ENCODE assay signal across 8 mouse cellular contexts in the genomic region with DNA sequence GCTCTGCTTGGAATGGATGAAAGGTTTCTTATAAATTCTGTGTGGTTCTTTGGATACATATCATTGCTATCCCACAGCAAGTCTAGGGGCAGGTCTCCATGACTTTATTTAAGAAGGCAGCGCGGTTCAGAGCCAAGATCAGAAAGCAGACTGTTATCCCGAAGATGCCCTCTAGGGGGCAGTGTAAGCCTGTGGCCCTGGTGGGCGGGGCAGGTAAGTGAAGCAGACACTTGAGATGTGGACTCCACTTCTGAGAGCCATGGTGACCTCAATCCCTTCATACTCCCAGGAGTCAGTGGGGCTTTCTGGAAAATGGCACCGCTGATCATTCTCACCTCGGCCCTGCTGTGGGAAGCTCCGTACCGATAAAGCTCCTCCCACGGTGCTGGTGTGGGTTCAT.
A peak's percentile ranks its signal among the peaks of the same experiment; 100 is the strongest.
DNase-seq lines count a peak whose midpoint lies in the region; ATAC-seq and TF ChIP-seq lines count a peak whose summit lies in the region.

No protein-coding gene starts in this region.

- 36% methylated on average over 9 of the region's 9 CpGs for WGBS in hindbrain, embryonic 11.5 days
- WGBS in hindbrain, embryonic 16.5 days, result 41% methylated on average over 9 of the region's 9 CpGs
- 36% methylated on average over 9 of the region's 9 CpGs for WGBS in lung, embryonic 16.5 days

- ATAC-seq in hindbrain, embryonic 11.5 days (ENCODE audit: low FRiP score), result no peak
- ATAC-seq in hindbrain, embryonic 16.5 days, result no peak
- peak; percentile 50 for ATAC-seq in inflammation-experienced regulatory T-cells, adult 6 months
- peak; percentile 23; the same call in 1 of the 2 replicates for ATAC-seq in lung, embryonic 16.5 days (ENCODE audit: low read depth)

- no peaks in the 10 kb centered on the region for H3K27me3 ChIP-seq in hindbrain, embryonic 11.5 days (ENCODE audit: control insufficient read depth, insufficient read depth, low read length)
- H3K27me3 ChIP-seq in hindbrain, embryonic 16.5 days (replicated peaks; ENCODE audit: control insufficient read depth, insufficient read depth, low read length), result no peaks in the 10 kb centered on the region
- H3K27me3 ChIP-seq in lung, embryonic 16.5 days (ENCODE audit: control insufficient read depth, insufficient read depth, low read depth, low read length), result no peaks in the 10 kb centered on the region

- no peak overlapping the region for H3K9ac ChIP-seq in hindbrain, embryonic 11.5 days (ENCODE audit: low read depth, low read length)
- H3K9ac ChIP-seq in hindbrain, embryonic 16.5 days (ENCODE audit: low read depth, low read length), result no peak overlapping the region
- H3K9ac ChIP-seq in ES-E14 (ENCODE audit: insufficient read depth, low read depth, low read length, poor library complexity, severe bottlenecking), result no peak overlapping the region
- no peak overlapping the region for H3K9ac ChIP-seq in lung, embryonic 16.5 days (ENCODE audit: low read length)

- no peaks in the 10 kb centered on the region for H3K9me3 ChIP-seq in hindbrain, embryonic 11.5 days (ENCODE audit: control insufficient read depth, low read length)
- no peaks in the 10 kb centered on the region for H3K9me3 ChIP-seq in hindbrain, embryonic 16.5 days (ENCODE audit: control insufficient read depth, low read length)
- H3K9me3 ChIP-seq in ES-E14 (ENCODE audit: control insufficient read depth, insufficient read depth, low read depth, low read length), result no peaks in the 10 kb centered on the region
- peaks cover 3% of the 10 kb centered on the region; the same call in 1 of the 2 replicates for H3K9me3 ChIP-seq in lung, embryonic 16.5 days (ENCODE audit: control insufficient read depth, low read length)

- in situ Hi-C loops in ES-E14 (cut with MboI; ENCODE audit: low sequenced_read_pairs in 2 of 2, unreplicated experiment in 2 of 2), result no loop called here

- no peak overlapping the region for H3K4me3 ChIP-seq in hindbrain, embryonic 11.5 days (ENCODE audit: low read depth, low read length)
- no peak overlapping the region for H3K4me3 ChIP-seq in hindbrain, embryonic 16.5 days (ENCODE audit: low read length)
- no peak overlapping the region for H3K4me3 ChIP-seq in ES-E14 (ENCODE audit: insufficient read depth in 1 of 2, low read depth in 1 of 2, low read length in 2 of 2, poor library complexity in 1 of 2, severe bottlenecking in 1 of 2)
- H3K4me3 ChIP-seq in lung, embryonic 16.5 days (ENCODE audit: low read length), result no peak overlapping the region

- DNase-seq in hindbrain, embryonic 11.5 days (ENCODE audit: low spot score), result peak; percentile 76
- DNase-seq in ES-E14 (ENCODE audit: low read depth, low spot score), result peak; percentile 83
- peak; percentile 32 for DNase-seq in embryo, embryonic 11.5 days (ENCODE audit: low read depth, low spot score)
- peak; percentile 18 for DNase-seq in spleen, postnatal 36 days (ENCODE audit: low spot score in 2 of 2)
- DNase-seq in adipocyte (ENCODE audit: low spot score), result no peak

- H3K4me2 ChIP-seq in hindbrain, embryonic 11.5 days (replicated peaks; ENCODE audit: low read depth, low read length), result no peak overlapping the region
- no peak overlapping the region for H3K4me2 ChIP-seq in hindbrain, embryonic 16.5 days (ENCODE audit: low read length)
- no peak overlapping the region for H3K4me2 ChIP-seq in lung, embryonic 16.5 days (ENCODE audit: low read depth, low read length)

- no peaks in the 10 kb centered on the region for H3K36me3 ChIP-seq in hindbrain, embryonic 11.5 days (ENCODE audit: control insufficient read depth, insufficient read depth, low read length)
- no peaks in the 10 kb centered on the region for H3K36me3 ChIP-seq in hindbrain, embryonic 16.5 days (ENCODE audit: control insufficient read depth, insufficient read depth, low read length)
- H3K36me3 ChIP-seq in ES-E14 (ENCODE audit: control insufficient read depth, insufficient read depth, low read length, poor library complexity, severe bottlenecking), result no peaks in the 10 kb centered on the region
- no peaks in the 10 kb centered on the region for H3K36me3 ChIP-seq in lung, embryonic 16.5 days (ENCODE audit: control insufficient read depth, insufficient read depth, low read length)

- H3K4me1 ChIP-seq in hindbrain, embryonic 11.5 days (replicated peaks; ENCODE audit: control insufficient read depth, insufficient read depth, low read length), result no peaks in the 10 kb centered on the region
- H3K4me1 ChIP-seq in hindbrain, embryonic 16.5 days (ENCODE audit: control insufficient read depth, insufficient read depth, low read depth, low read length), result no peaks in the 10 kb centered on the region
- H3K4me1 ChIP-seq in ES-E14 (ENCODE audit: control insufficient read depth in 2 of 2, insufficient read depth in 2 of 2, low read length in 2 of 2, poor library complexity in 1 of 2), result peaks cover 4 to 12% of the 10 kb centered on the region in 2 experiments; a peak in 3 of 4 replicates
- H3K4me1 ChIP-seq in lung, embryonic 16.5 days (replicated peaks; ENCODE audit: control insufficient read depth, insufficient read depth, low read length), result peaks cover 2% of the 10 kb centered on the region; the same call in 1 of the 2 replicates

- no peak overlapping the region for H3K27ac ChIP-seq in hindbrain, embryonic 11.5 days (ENCODE audit: low read depth, low read length)
- H3K27ac ChIP-seq in hindbrain, embryonic 16.5 days (ENCODE audit: low read depth, low read length), result no peak overlapping the region
- H3K27ac ChIP-seq in ES-E14 (ENCODE audit: insufficient read depth, low read depth, low read length, poor library complexity, severe bottlenecking), result no peak overlapping the region
- H3K27ac ChIP-seq in lung, embryonic 16.5 days (ENCODE audit: low read length), result no peak overlapping the region

TF ChIP-seq in ES-E14, 5 proteins besides CTCF, POLR2A, EP300 and RAD21:
- TF ChIP-seq MAFK (IDR thresholded peaks at IDR 0.05; ENCODE audit: insufficient read depth, low read depth, low read length) (no peak), ZC3H11A (IDR thresholded peaks at IDR 0.05; ENCODE audit: borderline replicate concordance, low read depth, low read length) (peak; percentile 43; the same call in 1 of the 2 replicates)
TF ChIP-seq in ES-E14: peak in this region for 1.

Comparison
In these comparisons a context has a peak if more than half of its experiments do, and no peak if none do; other contexts are left out.
1. ATAC-seq: peak in inflammation-experienced regulatory T-cells, adult 6 months (single experiment) and lung, embryonic 16.5 days (single experiment); none in hindbrain, embryonic 11.5 days (single experiment) and hindbrain, embryonic 16.5 days (single experiment).